Mouse (Mus musculus) limb, embryonic 14.5 days (tissue): ENCODE data around the gene Scai. TPM values are rescaled to one million over a fixed set of nuclear protein-coding genes. Genes with fewer than 3 reads are reported as not detected.
"Not testable (repeated sequence)": the region's sequence is repeated elsewhere in the genome, so short reads cannot be mapped to it uniquely, and the experiment has no call there.

ENCODE experiments used
- ATAC-seq: fragments of 200-750 bp; cut with Nextera tagmentation; 2 replicates; pipeline ENCODE4 v1.8.0; 2017; ENCODE audit warnings: low read depth, moderate number of reproducible peaks, moderate TSS enrichment; ENCODE audit not compliant: low FRiP score
- DNase-seq: peaks from one replicate; pipeline ENCODE4 v3.0.0-alpha.2; 2015; ENCODE audit warnings: low spot score
- H3K27ac ChIP-seq: fragments of 300-500 bp; sonication (generic); replicated peaks from 2 replicates; pipeline ENCODE4 v1.5.1; 2014; ENCODE audit warnings: low read depth, mild to moderate bottlenecking, low read length, moderate library complexity, mixed read lengths
- H3K27me3 ChIP-seq: fragments of 300-500 bp; sonication (generic); 2 replicates; pipeline ENCODE4 v1.6.1; 2014; ENCODE audit warnings: low read length, mixed read lengths; ENCODE audit not compliant: control insufficient read depth, insufficient read depth
- H3K36me3 ChIP-seq: fragments of 300-500 bp; sonication (generic); 2 replicates; pipeline ENCODE4 v1.6.1; 2014; ENCODE audit warnings: mild to moderate bottlenecking, low read length, moderate library complexity, mixed read lengths; ENCODE audit not compliant: control insufficient read depth, insufficient read depth
- H3K4me1 ChIP-seq: fragments of 300-500 bp; sonication (generic); 2 replicates; pipeline ENCODE4 v1.6.1; 2014; ENCODE audit warnings: antibody characterized with exemption, low read length, mixed read lengths; ENCODE audit not compliant: control insufficient read depth, insufficient read depth
- H3K4me2 ChIP-seq: fragments of 300-500 bp; sonication (generic); replicated peaks from 2 replicates; pipeline ENCODE4 v1.6.1; 2014; ENCODE audit warnings: low read depth, mild to moderate bottlenecking, low read length, moderate library complexity; ENCODE audit not compliant: severe bottlenecking
- H3K4me3 ChIP-seq: fragments of 300-500 bp; sonication (generic); replicated peaks from 2 replicates; pipeline ENCODE4 v1.5.1; 2014; ENCODE audit warnings: low read length
- H3K9ac ChIP-seq: fragments of 300-500 bp; sonication (generic); 2 replicates; pipeline ENCODE4 v1.6.1; 2014; ENCODE audit warnings: mild to moderate bottlenecking, low read depth, low read length, moderate library complexity; ENCODE audit not compliant: severe bottlenecking
- H3K9me3 ChIP-seq: fragments of 300-500 bp; sonication (generic); 2 replicates; pipeline ENCODE4 v1.6.1; 2016; ENCODE audit warnings: low read length; ENCODE audit not compliant: control insufficient read depth
- POLR2A ChIP-seq: fragments of 200-500 bp; IDR thresholded peaks from 2 replicates; pipeline ENCODE4 v1.8.0; 2012; ENCODE audit warnings: inconsistent platforms, mild to moderate bottlenecking, moderate library complexity, borderline replicate concordance; ENCODE audit not compliant: insufficient read depth, insufficient read length; ENCODE audit errors: extremely low read depth
- WGBS: fragments of 180-500 bp; shearing (Covaris S2); extraction: QIAGEN DNeasy Blood & Tissue Kit; methylation state at CpG from one replicate; pipeline ENCODE4 v1.1.7; 2014; 5-methylcytosine and 5-hydroxymethylcytosine counted together
- polyA plus RNA-seq, 2 experiments: library from polyadenylated mRNA; depleted of rRNA in 1 of 2; stranded (reverse) in 1 of 2; unstranded in 1 of 2; fragments of >200 nt; fragmentation: Nextera tagmentation in 1 of 2; extraction: Ambion mirVana in 1 of 2; gene quantifications; 2 replicates each; pipeline versions ENCODE4 v1.2.1 to v1.2.3; 2012 to 2014

The Scai gene
- 14.7 and 15.3 TPM in 2 replicates for polyA plus RNA-seq (2012; rRNA removed)
- polyA plus RNA-seq (2014; fragmentation: Nextera tagmentation; extraction: Ambion mirVana), result 12.1 and 13.4 TPM in 2 replicates

DNA sequence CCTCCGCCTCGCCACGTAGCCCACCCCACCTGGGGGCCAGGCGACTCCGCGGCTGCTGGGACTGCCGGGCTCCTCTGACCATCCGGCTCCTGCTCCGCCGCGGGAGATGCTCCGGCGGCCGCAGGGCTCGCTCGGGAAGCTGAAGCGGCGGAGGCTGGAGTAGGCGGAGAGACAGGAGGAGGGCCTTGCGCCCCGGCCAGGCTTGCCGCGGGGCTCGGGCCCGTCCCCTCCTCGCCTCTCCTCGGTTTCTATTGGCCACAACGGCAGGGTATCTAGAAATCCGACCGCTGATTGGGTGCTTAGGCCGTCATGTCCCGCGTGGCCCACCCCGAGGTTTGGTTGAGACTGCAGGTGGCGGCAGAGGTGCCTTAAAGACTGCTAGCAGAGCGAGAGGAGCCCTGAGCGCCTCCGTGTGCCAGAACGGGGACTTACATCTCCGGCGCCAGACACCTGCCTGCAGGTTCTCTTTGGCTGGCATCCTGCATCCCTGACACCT is at the start of gene Scai:
Gene Scai, minus strand, starts transcription at position 174 of the 496 bp plus-strand sequence.
- Histone ChIP-seq H3K9me3 (no peaks in the 10 kb centered on the region), H3K27me3 (no peaks in the 10 kb centered on the region), H3K9ac (peak within 1 kb of the TSS; percentile 91), H3K4me2 (peak within 1 kb of the TSS; percentile 79), H3K4me3 (peak within 1 kb of the TSS; percentile 68), H3K4me1 (peaks cover 8% of the 10 kb centered on the region; the same call in 1 of the 2 replicates), H3K36me3 (0 out of 2 replicates have a peak, but pooled peaks cover 8% of the 10 kb centered on the region), H3K27ac (peak within 1 kb of the TSS; percentile 95)
- DNase-seq (peak; percentile 99), ATAC-seq (peak; percentile 100)
- TF ChIP-seq POLR2A, result 0 out of 2 replicates have a peak, but pooled peaks have one; percentile 69
- 0% methylated on average over 30 of the region's 41 CpGs for WGBS

DNA sequence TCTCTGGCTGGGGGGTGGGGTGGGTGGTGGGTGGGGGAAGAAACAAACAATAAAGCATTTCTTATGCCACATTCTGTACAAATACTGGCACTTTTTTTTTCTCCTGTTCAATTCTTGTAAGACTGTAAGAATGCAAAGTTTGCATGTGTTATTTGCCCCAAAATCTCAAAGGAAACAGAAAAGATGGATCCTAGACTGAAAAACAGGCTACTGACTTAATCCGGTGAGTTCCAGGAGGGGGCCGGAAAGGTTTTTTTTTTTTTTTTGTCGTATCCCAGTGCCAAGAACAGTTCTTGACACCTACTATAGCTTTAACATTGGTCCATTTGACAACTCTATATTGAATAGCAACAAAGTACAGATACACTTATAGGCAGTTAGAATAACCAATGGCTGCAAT is 36.2 kb upstream of the Scai start:
- ATAC-seq (no peak), DNase-seq (no peak)
- Histone ChIP-seq H3K4me1 (peaks cover 10% of the 10 kb centered on the region), H3K4me3 (peak overlapping the region; percentile 66), H3K27ac (peak overlapping the region; percentile 88), H3K4me2 (peak overlapping the region; percentile 46), H3K36me3 (no peaks in the 10 kb centered on the region), H3K9me3 (no peaks in the 10 kb centered on the region), H3K27me3 (no peaks in the 10 kb centered on the region), H3K9ac (peak overlapping the region; percentile 85; the same call in 1 of the 2 replicates)
- WGBS, result 25% methylated on average over 3 of the region's 3 CpGs
- TF ChIP-seq POLR2A, result no peak

DNA sequence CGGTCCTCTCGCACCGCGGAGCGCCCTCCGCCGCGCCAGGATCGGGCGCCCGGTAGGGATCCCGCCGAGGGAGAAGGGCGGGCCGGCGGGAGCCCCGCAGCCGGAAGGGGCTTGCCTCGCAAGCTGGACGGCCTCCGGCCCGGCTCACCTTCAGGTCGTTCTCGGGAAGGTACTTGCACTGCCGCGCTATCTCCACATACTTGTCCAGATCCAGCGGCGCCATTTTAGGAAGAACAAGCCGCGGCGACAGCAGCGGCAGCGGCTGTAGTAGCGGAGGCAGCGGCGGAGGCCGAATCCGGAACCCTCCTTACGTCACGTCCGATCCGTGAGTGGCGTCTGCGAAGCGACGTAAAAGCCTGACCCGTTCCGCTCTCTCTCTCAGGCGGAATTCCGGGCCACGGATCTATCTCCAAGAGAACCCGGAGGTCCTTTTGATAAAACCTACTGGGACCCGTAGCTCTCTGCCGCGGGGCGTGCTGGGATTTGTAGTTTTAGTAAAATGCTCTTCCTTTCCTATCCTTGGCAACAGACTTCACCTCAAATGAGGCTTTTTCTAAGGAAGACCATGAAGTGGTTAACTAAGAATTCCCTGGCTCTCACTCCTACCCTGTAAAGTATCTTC is 35.6 kb upstream of the Scai start, which contains the start of gene Ppp6c:
Gene Ppp6c, minus strand, starts transcription at position 433 of the 622 bp plus-strand sequence.
- WGBS, result under 1% methylated on average over 50 of the region's 56 CpGs
- peaks cover 10% of the 10 kb centered on the region for H3K4me1 ChIP-seq

DNA sequence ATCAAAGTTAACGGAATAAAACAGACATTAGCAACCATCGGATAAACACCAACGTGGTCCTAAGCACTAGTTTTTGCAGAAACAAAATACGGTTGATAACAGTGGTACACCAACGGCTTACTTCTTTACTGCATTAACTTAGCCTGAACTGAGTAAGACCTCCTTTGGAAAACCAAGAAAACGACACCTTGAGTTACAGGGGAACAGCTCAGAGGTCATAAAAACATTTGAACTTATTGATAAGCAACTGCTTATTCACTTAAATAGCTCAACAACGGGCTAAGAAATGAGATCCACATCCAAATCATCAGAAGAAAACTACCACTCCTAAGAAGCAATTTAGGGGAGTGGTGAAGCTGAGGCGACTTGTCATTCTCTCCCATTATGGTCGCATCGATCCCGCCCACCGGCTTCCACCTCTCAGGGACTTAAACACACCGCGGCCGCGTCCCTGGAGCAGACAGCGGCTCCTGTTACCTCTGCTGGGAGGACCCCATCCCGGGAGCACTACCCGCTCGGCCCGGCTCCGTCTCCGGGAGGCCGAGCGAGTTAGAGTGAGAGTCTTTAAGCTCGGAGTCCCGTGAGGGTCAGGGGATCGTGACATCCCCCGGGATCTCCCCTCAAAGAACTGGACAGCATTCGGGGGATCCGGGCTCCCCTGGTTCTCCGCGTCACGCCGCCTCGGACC is 34.9 kb upstream of the Scai start:
- ATAC-seq, result peak; percentile 17; the same call in 1 of the 2 replicates
- not testable (repeated sequence) for H3K4me1 ChIP-seq, DNase-seq, H3K36me3 ChIP-seq, H3K9me3 ChIP-seq, H3K27me3 ChIP-seq
- H3K27ac ChIP-seq, result peak overlapping the region; percentile 88
- H3K4me2 ChIP-seq, result peak overlapping the region; percentile 60
- H3K9ac ChIP-seq, result peak overlapping the region; percentile 85
- WGBS, result 7% methylated on average over 17 of the region's 36 CpGs
- H3K4me3 ChIP-seq, result peak overlapping the region; percentile 66

More for the DNA sequence above, 35.6 kb upstream of the Scai start, which contains the start of gene Ppp6c:
- Histone ChIP-seq H3K36me3 (no peaks in the 10 kb centered on the region), H3K27ac (peak within 1 kb of the TSS; percentile 88), H3K9ac (peak within 1 kb of the TSS; percentile 85), H3K27me3 (no peaks in the 10 kb centered on the region), H3K4me3 (peak within 1 kb of the TSS; percentile 66), H3K4me2 (peak within 1 kb of the TSS; percentile 60), H3K9me3 (no peaks in the 10 kb centered on the region)
- peak; percentile 87 for TF ChIP-seq POLR2A
- peak; percentile 97 for DNase-seq
- ATAC-seq, result peak; percentile 98

DNA sequence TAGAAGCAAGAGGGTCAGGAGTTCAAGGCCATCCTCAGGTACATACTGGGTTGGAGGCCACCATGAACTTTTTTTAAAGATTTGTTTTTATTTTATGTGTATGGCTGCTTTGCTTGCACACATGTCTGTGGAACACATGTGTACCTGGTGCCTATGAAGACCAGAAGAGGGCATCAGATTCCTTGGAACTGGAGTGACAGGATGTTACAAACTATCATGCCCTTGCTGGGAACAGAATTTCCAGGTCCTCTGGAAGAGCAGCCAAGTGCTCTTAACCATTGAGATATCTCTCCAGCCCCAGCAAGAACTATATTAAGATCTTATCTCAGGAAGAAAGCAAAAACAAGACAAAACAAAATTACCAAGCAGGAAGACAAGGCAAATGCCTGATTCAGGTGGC is 34.1 kb upstream of the Scai start:
- ATAC-seq (no peak), DNase-seq (no peak)
- no peak for TF ChIP-seq POLR2A
- H3K4me3 ChIP-seq, result peak overlapping the region; percentile 66
- H3K9ac ChIP-seq, result 0 out of 2 replicates have a peak overlapping the region, but pooled peaks have one; percentile 85
- no peaks in the 10 kb centered on the region for H3K9me3 ChIP-seq
- H3K27ac ChIP-seq, result no peak overlapping the region
- H3K36me3 ChIP-seq, result no peaks in the 10 kb centered on the region
- H3K27me3 ChIP-seq, result no peaks in the 10 kb centered on the region
- peaks cover 10% of the 10 kb centered on the region for H3K4me1 ChIP-seq
- peak overlapping the region; percentile 60 for H3K4me2 ChIP-seq
